Mouse (Mus musculus): Measurements from ENCODE around the gene Scn1a. TPM values are rescaled to one million over a fixed set of nuclear protein-coding genes. Genes with fewer than 3 reads are reported as not detected.
A peak's percentile ranks its signal among the peaks of the same experiment; 100 is the strongest.

Scn1a gene
- not detected in 2 replicates for polyA plus RNA-seq (2012; ENCODE audit: insufficient read depth, insufficient read length, missing spikeins)

DNA sequence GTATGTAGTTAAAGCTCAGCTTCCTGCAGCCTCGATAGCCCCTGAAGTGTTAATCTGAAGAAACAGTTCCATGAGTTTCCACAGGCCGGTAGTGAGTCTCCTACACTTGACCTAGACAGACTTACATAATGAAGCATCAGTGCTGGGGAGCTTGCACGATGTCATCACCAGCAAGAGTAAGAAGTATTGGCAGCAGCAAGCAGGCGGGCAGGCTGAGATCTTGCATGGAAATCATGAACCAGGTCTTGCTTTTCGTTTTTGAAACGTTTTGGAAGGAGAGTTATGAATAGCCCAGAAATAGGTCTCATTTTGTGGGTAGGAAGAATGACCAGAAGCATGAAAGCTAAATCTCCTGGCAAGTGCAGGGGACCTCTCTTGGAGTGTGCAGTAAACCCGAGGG, at the start of gene Scn1a:
Scn1a (minus strand) TSS at position 130 of the 400 bp plus-strand sequence.
- Histone ChIP-seq H3K4me3 (ENCODE audit: insufficient read depth, low read depth, low read length) (no peak within 1 kb of the TSS), H3K27ac (replicated peaks; ENCODE audit: low read depth, low read length) (no peak within 1 kb of the TSS), H3K4me1 (ENCODE audit: control insufficient read depth, insufficient read depth, insufficient read length, low read length) (no peaks in the 10 kb centered on the region)

DNA sequence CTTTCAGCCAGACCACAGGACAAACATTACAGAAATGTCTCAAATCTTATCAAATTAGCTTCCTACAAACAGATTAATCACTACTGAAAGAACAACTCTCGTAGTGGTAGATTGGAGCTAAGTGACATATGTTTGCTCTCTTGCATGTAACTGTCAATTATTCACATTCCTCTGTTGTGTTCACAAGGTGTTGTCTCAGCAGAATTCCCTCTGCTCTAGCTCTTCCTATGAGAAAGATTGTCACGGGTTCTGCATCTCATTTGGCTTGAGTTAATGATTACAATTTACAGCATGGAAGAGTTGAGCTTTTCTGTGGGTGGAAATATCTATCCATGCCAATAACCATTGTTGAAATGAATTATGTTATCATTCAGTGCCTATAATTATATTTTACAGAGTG, 37.8 kb upstream of the Scn1a start:
- H3K4me1 ChIP-seq (ENCODE audit: control insufficient read depth, insufficient read depth, insufficient read length, low read length): no peaks in the 10 kb centered on the region
- no peak overlapping the region for H3K27ac ChIP-seq (replicated peaks; ENCODE audit: low read depth, low read length)
- no peak overlapping the region for H3K4me3 ChIP-seq (ENCODE audit: insufficient read depth, low read depth, low read length)

DNA sequence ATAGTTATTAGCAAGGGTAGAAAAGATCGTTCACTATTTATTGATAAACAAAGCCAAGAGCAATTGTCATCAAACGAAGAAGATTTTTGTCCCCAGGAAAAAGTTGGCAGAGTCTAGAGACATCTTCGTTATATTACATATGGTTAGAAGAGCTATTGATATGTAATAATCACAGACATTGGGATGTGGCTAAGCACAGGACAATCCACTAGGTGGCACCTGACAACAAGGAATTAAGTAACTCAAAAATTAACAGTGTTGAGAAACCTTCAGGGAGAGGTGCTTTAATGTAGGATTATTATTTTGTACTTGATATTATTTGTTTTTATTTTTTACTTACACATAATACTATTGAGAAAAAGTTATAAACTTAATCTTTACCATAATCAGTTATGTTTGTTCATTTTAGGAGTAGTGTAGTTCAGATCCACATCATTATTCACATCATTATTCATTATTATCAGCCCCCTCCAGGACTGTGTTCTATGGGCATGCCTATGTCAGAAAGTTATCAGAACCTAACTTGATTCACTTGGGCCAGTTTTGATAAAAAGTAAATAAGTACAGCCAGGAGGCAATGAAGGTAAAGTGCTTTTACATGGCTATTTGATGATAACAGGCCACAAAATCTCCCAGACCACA, 32.7 kb upstream of the Scn1a start:
- H3K4me1 ChIP-seq (ENCODE audit: control insufficient read depth, insufficient read depth, insufficient read length, low read length): no peaks in the 10 kb centered on the region
- H3K4me3 ChIP-seq (ENCODE audit: insufficient read depth, low read depth, low read length): no peak overlapping the region
- no peak overlapping the region for H3K27ac ChIP-seq (replicated peaks; ENCODE audit: low read depth, low read length)

DNA sequence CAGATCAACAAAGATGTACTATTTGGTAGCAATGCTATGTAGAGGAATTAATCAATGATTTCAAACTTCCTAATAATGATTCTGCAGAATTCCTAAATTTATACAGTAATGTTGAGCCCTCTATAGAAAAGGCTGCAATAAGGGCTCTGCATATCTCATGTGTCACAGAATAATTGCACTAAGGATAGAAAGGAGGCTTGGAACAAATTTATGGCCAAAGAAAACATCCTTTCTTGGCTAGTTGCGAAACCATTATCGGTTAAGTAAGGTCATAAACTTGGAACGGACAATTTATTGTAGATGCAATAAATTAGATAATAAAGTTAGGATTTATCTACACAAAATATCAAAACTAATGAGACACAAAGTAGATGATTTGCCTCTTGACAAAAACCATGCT, 24.8 kb upstream of the Scn1a start:
- no peak overlapping the region for H3K27ac ChIP-seq (replicated peaks; ENCODE audit: low read depth, low read length)
- H3K4me3 ChIP-seq (ENCODE audit: insufficient read depth, low read depth, low read length): no peak overlapping the region
- H3K4me1 ChIP-seq (ENCODE audit: control insufficient read depth, insufficient read depth, insufficient read length, low read length): no peaks in the 10 kb centered on the region

DNA sequence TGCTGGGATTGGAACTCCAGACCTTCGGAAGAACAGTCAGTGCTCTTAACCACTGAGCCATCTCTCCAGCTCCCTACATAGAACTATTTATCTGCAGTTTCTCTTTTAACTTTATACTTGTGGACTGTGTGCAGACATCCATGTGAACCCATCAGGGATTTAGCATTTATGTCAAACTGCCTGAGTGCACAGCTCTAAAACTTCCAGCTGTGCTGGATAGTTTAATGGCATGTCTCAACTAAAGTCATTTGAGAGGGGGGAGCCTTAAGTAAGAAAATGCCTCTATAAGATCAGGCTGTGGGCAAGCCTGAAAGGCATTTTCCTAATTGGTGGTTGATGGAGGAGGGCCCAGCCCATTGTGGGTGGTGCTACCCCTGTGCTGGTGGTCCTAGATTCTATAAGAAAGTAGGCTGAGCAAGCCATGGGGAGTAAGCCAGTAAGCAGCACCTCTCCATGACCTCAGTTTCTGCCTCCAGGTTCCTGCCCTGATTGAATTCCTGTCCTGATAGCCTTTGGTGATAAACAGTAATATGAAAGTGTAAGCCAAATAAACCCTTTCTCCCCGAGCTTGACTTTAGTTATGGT, 24.3 kb upstream of the Scn1a start:
- Histone ChIP-seq H3K4me3 (ENCODE audit: insufficient read depth, low read depth, low read length) (no peak overlapping the region), H3K27ac (replicated peaks; ENCODE audit: low read depth, low read length) (no peak overlapping the region), H3K4me1 (ENCODE audit: control insufficient read depth, insufficient read depth, insufficient read length, low read length) (no peaks in the 10 kb centered on the region)

DNA sequence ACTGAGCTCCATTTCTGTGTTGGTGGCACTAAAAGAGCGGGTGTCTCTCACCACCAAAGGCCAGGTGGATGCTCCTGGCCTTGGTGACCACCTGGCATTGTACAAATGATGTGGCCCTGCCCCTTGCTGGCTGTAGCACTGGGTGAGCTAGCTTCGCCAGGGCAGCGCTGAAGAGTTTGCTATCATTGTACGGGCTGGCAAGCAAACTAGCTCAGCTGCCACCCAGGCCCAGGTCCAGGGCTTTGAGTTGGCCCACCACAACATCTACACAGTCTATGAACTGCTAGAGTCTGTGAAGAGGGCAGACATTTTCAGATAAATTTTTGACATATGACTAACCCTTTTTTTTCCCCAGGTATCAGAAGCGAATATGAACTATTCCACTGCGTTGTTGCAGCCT, 23.3 kb upstream of the Scn1a start:
- no peaks in the 10 kb centered on the region for H3K4me1 ChIP-seq (ENCODE audit: control insufficient read depth, insufficient read depth, insufficient read length, low read length)
- no peak overlapping the region for H3K27ac ChIP-seq (replicated peaks; ENCODE audit: low read depth, low read length)
- H3K4me3 ChIP-seq (ENCODE audit: insufficient read depth, low read depth, low read length): no peak overlapping the region

DNA sequence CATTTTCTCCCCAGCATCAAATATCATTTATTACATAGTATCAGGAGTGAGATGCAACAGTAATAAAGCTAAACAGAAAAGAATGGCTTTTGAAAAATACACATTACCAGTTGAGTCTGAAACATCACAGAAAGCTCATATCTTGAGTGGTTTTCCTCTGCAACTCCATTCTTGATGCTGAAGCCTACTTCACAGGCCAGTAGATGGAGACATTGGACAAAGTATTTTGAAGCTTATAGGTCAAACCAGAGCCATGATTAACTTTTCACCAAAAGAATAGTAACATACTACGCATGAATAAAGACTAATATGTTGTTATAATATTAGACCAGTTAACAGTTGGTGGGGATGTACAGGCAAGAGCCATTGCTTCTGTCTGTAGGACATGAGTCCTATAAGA, 21.8 kb upstream of the Scn1a start:
- Histone ChIP-seq H3K4me1 (ENCODE audit: control insufficient read depth, insufficient read depth, insufficient read length, low read length) (no peaks in the 10 kb centered on the region), H3K27ac (replicated peaks; ENCODE audit: low read depth, low read length) (no peak overlapping the region), H3K4me3 (ENCODE audit: insufficient read depth, low read depth, low read length) (no peak overlapping the region)

DNA sequence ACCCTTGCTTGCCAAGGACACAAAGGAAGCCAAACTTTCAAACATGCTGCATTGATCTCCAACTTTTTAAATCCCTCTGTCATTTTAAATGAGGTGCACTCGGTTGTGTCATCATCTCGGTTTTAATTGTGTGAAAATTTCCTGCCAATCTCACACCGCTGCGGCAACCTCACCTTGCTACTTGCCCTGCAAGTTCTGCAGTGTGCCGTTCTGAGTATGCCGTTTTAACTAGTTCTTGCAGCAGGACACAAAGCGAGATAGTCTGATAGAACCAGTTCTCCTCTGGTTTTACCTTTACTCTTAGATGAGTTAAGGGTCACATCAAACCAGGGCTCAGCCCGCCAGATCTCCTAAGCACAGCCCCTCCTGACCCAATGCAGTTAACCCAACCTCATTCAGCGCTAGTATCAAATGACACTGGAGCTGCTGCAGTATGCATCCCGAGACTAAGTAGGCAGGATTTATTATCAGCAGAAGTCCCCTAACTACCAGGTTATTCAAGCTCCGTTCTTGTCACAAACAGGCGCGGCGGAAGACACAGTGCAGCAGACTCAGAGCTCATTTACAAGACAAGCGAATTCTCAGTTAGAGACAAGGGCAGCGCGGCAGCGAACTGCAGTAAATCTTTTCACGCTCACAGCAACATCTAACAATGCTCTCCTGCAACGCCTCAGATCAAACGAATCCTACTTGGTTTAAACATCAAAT, 722 bp downstream of the Scn1a start:
- Histone ChIP-seq H3K27ac (replicated peaks; ENCODE audit: low read depth, low read length) (no peak overlapping the region), H3K4me3 (ENCODE audit: insufficient read depth, low read depth, low read length) (no peak overlapping the region), H3K4me1 (ENCODE audit: control insufficient read depth, insufficient read depth, insufficient read length, low read length) (no peaks in the 10 kb centered on the region)

DNA sequence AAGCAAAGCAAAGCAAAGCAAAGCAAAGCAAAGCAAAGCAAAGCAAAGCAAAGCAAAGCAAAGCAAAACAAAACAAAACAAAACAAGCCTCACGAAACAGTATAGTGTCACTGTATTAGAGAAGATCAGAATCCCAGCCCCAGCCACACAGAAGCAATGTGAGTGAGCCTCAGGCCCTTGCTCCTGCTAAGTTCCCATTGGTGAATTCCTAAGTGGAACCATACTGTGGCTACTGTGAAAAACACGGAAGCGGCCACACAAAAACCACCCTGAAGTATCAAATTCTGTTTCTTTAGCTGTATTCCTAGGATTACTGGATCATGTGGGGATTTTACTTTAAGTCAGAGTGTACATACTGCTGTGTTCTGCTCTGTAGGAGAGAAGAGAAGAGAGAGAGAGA, 4.4 kb downstream of the Scn1a start:
- Histone ChIP-seq H3K4me3 (ENCODE audit: insufficient read depth, low read depth, low read length) (no peak overlapping the region), H3K4me1 (ENCODE audit: control insufficient read depth, insufficient read depth, insufficient read length, low read length) (no peaks in the 10 kb centered on the region), H3K27ac (replicated peaks; ENCODE audit: low read depth, low read length) (no peak overlapping the region)

DNA sequence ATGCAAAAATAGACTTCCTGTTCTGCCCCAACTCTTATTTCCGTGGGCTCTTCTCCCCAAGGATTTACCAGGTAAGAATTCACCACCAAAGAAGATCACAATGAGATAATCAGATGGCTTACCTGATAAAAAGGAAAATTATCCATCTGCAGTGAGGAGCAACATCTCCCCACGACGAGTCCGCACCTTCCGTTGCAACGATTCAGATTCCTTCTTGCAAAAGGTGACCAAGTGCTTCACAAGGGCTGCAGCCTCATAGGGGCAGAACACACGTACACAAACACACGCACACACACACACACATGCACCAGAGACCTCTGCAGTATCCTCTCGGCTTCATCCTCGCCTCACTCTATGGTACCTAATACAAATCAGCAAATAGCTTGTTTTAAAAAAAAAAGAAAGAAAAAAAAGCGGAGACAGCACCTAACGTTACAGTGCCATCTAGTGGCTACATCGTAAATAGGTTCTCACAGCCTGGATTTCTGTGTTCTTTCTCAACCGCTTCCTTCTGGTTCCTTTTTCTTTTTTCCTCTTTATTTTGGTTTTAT, 30.8 kb downstream of the Scn1a start:
- Histone ChIP-seq H3K27ac (replicated peaks; ENCODE audit: low read depth, low read length) (no peak overlapping the region), H3K4me1 (ENCODE audit: control insufficient read depth, insufficient read depth, insufficient read length, low read length) (no peaks in the 10 kb centered on the region)

DNA sequence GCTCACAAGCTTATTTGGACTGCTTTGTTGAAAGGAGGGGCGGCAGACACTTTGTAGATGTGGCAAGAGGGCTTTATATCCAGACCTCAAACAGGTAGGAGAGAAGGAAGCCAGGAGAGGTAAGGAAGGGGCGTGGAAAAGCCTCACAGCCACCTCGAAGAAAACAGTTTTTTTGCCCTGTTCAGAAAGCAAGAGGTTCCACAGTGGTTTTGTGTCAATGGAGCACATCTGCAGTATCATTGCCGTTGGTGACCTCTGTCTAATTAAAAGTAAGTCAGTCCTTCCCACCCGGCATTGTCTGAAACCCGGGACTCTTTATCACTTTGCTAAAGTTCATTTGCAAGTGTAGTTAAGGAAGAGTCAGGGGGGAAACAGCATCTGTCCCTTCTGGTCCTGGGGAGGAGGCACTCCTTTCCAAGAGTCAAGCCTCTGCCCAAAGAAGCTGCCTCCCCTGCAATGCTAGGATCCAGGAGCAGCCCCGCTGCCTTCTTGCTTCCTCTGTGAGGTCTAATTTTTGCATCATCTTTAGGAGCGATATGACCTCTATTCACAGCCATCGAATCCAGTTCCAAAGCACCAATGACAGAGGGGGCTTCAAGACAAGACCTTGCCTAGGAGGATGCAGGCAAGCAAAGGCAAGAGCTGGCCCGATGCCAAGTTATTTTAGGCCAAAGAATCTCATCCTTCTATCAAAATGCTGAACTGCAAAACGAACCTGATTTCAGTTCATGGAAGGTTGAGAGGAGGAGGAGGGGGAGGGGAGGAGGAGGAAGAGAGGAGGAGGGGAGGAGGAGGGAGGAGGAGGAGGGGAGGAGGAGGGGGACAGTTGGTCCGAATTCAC, 31.5 kb downstream of the Scn1a start:
- no peak overlapping the region for H3K4me3 ChIP-seq (ENCODE audit: insufficient read depth, low read depth, low read length)
- no peak overlapping the region for H3K27ac ChIP-seq (replicated peaks; ENCODE audit: low read depth, low read length)
- H3K4me1 ChIP-seq (ENCODE audit: control insufficient read depth, insufficient read depth, insufficient read length, low read length): no peaks in the 10 kb centered on the region

More for the DNA sequence above, 30.8 kb downstream of the Scn1a start:
- H3K4me3 ChIP-seq (ENCODE audit: insufficient read depth, low read depth, low read length): peak overlapping the region; percentile 19; the same call in 1 of the 2 replicates

DNA sequence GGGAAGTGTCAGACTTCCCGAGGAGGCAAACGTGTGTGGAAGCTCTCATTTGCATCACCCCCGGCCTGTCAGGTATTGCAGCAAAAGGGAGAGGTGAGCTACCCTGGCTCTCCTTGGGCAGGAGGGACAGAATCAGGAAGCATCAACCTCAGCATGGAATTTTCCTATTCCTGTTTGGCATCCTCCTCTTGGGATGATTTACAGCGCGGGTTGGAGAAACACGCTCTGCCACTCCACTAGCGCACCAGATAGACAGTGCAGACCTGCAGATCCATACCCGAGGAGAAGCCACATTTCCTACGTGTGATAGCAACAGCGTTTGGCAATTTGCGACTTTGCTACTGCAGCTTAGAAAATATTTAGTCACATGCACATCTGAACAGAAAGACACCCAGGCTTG, 32.2 kb downstream of the Scn1a start:
- Histone ChIP-seq H3K4me3 (ENCODE audit: insufficient read depth, low read depth, low read length) (no peak overlapping the region), H3K27ac (replicated peaks; ENCODE audit: low read depth, low read length) (no peak overlapping the region), H3K4me1 (ENCODE audit: control insufficient read depth, insufficient read depth, insufficient read length, low read length) (no peaks in the 10 kb centered on the region)

DNA sequence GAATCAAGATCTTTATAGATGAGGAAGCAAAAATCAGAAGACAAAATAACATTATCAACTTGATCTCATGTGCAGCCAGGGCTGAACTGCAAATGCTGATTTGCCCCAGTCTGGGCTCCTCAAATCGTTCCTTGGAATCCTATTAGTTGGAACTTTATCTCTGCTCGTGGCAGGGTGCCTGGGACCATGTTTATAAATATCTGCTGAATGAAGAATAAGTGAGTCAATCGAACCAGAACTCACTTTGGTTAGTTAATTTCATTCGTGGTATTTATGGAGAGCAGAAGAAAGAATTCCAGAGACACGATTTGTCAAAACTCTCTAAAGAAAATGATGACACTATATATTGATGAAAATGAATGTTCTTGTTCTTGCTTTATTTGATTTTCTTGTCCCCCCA, 48.1 kb downstream of the Scn1a start:
- no peak overlapping the region for H3K27ac ChIP-seq (replicated peaks; ENCODE audit: low read depth, low read length)
- H3K4me3 ChIP-seq (ENCODE audit: insufficient read depth, low read depth, low read length): no peak overlapping the region
- H3K4me1 ChIP-seq (ENCODE audit: control insufficient read depth, insufficient read depth, insufficient read length, low read length): no peaks in the 10 kb centered on the region

DNA sequence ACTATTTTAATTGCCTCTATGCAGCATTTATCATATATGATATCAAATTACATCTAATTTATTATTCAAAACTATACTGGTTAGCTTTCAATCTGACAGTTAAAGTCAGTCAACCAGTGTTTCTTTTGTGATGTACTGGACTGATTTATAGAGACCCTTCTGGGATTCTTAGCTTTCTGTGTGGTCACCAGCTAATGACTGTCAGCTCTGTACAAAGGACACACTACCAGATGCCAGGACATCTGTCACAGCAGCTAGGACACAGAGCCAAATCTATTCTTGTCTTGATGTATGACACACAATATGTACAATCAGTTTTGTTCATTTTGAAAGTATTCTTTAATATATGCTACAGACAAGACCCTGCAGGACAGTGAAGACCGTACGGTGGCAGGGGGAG, 72.7 kb downstream of the Scn1a start:
- Histone ChIP-seq H3K4me3 (ENCODE audit: insufficient read depth, low read depth, low read length) (no peak overlapping the region), H3K4me1 (ENCODE audit: control insufficient read depth, insufficient read depth, insufficient read length, low read length) (no peaks in the 10 kb centered on the region), H3K27ac (replicated peaks; ENCODE audit: low read depth, low read length) (no peak overlapping the region)

DNA sequence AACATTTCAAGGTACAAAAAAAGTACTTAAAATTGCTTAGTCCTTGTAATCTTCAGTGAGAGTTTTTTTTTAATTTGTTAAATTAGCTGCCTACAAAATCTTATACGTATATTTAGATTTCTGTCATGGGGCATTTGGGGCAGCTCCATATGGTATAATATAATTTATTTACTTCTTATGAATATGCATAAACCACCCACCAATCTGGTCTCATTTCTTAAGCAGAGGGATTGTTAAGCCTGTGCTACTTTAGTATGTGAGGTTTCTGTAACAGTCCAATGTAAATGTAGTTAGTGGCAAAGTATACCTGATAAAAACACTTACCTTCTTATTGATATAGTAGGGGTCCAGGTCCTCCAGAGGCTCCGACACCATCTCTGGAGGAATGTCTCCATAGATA, 90.0 kb downstream of the Scn1a start:
- no peak overlapping the region for H3K4me3 ChIP-seq (ENCODE audit: insufficient read depth, low read depth, low read length)
- H3K27ac ChIP-seq (replicated peaks; ENCODE audit: low read depth, low read length): no peak overlapping the region
- H3K4me1 ChIP-seq (ENCODE audit: control insufficient read depth, insufficient read depth, insufficient read length, low read length): no peaks in the 10 kb centered on the region

Measured in brown adipose tissue, adult 24 weeks (tissue).